Mouse (Mus musculus) hindbrain, postnatal 0 days (tissue): Measurements from ENCODE around the gene Mrpl48. TPM values are rescaled to one million over a fixed set of nuclear protein-coding genes. Genes with fewer than 3 reads are reported as not detected.
A peak's percentile ranks its signal among the peaks of the same experiment; 100 is the strongest.
"Not testable (repeated sequence)": the region's sequence is repeated elsewhere in the genome, so short reads cannot be mapped to it uniquely, and the experiment has no call there.

Source experiments
- ATAC-seq: fragments of 200-750 bp; cut with Nextera tagmentation; 2 replicates; pipeline ENCODE4 v1.8.0; 2017; ENCODE audit warnings: mild to moderate bottlenecking, moderate TSS enrichment, moderate library complexity
- DNase-seq: peaks from one replicate; pipeline ENCODE4 v3.0.0-alpha.2; 2015; ENCODE audit warnings: low spot score
- H3K27ac ChIP-seq: fragments of 300-500 bp; sonication (generic); 2 replicates; pipeline ENCODE4 v1.5.1; 2014; ENCODE audit warnings: mild to moderate bottlenecking
- H3K27me3 ChIP-seq: fragments of 300-500 bp; sonication (generic); 2 replicates; pipeline ENCODE4 v1.6.1; 2014; ENCODE audit warnings: low read length, mixed read lengths; ENCODE audit not compliant: insufficient read depth
- H3K36me3 ChIP-seq: fragments of 300-500 bp; sonication (generic); 2 replicates; pipeline ENCODE4 v1.6.1; 2014; ENCODE audit warnings: low read length, mixed read lengths; ENCODE audit not compliant: insufficient read depth
- H3K4me1 ChIP-seq: fragments of 300-500 bp; sonication (generic); 2 replicates; pipeline ENCODE4 v1.6.1; 2014; ENCODE audit warnings: antibody characterized with exemption, low read length, mixed read lengths; ENCODE audit not compliant: insufficient read depth
- H3K4me2 ChIP-seq: fragments of 300-500 bp; sonication (generic); 2 replicates; pipeline ENCODE4 v1.6.1; 2014; ENCODE audit warnings: low read depth, mild to moderate bottlenecking, low read length, moderate library complexity, mixed read lengths
- H3K4me3 ChIP-seq: fragments of 300-500 bp; sonication (generic); 2 replicates; pipeline ENCODE4 v1.5.1; 2014; ENCODE audit warnings: low read length
- H3K9ac ChIP-seq: fragments of 300-500 bp; sonication (generic); replicated peaks from 2 replicates; pipeline ENCODE4 v1.6.1; 2014; ENCODE audit warnings: mild to moderate bottlenecking, low read length, moderate library complexity, mixed read lengths
- H3K9me3 ChIP-seq: fragments of 300-500 bp; sonication (generic); 2 replicates; pipeline ENCODE4 v1.6.1; 2016; ENCODE audit warnings: low read length, mixed read lengths
- CTCF ChIP-seq: IDR thresholded peaks from 2 replicates; pipeline ENCODE4 v1.5.1; 2016; ENCODE audit warnings: antibody characterized with exemption, control low read depth, low read depth
- WGBS: fragments of 180-500 bp; shearing (Covaris S2); extraction: QIAGEN DNeasy Blood & Tissue Kit; methylation state at CpG from one replicate; pipeline ENCODE4 v1.1.7; 2014; 5-methylcytosine and 5-hydroxymethylcytosine counted together
- polyA plus RNA-seq: library from polyadenylated mRNA; unstranded; fragments of >200 nt; fragmentation: Nextera tagmentation; extraction: Ambion mirVana; gene quantifications from 2 replicates; pipeline ENCODE4 v1.2.1, GENCODE M21; 2015
- total RNA-seq: library from RNA; depleted of rRNA; stranded (reverse); fragments of >200 nt; gene quantifications from 2 replicates; pipeline ENCODE4 v1.2.3, GENCODE M21; 2014

The Mrpl48 gene
- total and polyA plus RNA-seq, 2 experiments from 2014 or later: 29.8 to 97.5 TPM

DNA sequence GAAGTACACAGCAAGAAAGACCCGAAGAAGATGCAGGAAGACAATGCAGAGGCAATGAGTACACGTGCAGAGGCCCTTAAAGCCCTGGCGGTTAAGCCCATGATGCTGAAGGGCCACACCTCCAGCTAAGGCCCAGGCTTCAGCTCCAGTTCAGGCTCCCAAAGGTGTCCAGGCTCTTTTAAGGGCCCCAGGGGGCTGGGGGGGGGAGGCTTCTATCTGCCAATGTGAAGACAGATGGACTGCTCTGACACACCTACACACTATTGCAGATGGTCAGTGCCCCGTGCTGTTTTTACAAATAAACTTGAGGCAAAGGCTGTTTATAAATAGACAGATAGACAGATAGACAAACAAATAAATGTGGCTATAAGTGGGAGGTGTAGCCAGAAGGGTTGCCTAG, 36.0 kb downstream of the Mrpl48 start:
- DNase-seq (no peak), ATAC-seq (no peak)
- no peak overlapping the region for H3K9ac ChIP-seq
- H3K4me3 ChIP-seq: no peak overlapping the region
- H3K4me2 ChIP-seq: no peak overlapping the region
- H3K4me1 ChIP-seq: no peaks in the 10 kb centered on the region
- TF ChIP-seq CTCF: no peak
- 75% methylated on average over 4 of the region's 4 CpGs for WGBS
- H3K36me3 ChIP-seq: no peaks in the 10 kb centered on the region
- no peaks in the 10 kb centered on the region for H3K27me3 ChIP-seq
- no peak overlapping the region for H3K27ac ChIP-seq
- H3K9me3 ChIP-seq: no peaks in the 10 kb centered on the region

DNA sequence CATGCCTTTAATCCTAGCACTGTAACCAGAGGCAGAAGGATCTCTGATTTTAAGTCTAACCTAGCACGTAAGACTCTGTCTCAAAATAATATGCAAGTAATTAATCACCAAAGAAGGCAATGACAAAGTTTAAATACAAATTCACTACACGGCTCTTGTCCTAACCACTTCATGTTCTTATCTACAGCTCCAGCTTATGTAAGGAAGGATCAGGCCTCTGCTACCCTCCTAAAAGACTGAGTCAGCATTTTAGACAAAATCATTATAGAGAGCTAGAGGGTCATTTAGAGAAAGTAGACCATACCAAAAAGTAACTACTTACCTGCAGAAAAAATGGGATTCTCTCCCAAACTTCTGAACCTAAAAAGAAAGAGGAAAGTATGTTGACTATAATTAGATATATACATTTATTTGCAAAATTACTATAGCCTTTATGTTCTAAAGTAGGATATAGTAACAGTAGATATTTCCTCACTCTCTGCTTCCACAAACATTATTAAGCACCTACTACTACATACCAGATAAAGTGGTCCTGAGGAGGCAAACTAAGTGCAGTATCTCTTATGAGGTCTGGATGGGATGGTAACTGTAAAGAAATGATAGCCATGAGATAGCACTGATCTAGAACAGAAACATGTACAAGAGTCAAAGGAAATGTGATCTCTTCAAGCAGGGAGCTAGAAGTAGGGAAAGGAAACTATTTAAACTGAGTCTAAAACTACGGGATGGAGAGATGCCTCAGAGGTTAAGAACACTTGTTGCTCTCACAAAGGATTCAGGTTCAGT, 37.0 kb downstream of the Mrpl48 start:
- H3K27me3 ChIP-seq: no peaks in the 10 kb centered on the region

DNA sequence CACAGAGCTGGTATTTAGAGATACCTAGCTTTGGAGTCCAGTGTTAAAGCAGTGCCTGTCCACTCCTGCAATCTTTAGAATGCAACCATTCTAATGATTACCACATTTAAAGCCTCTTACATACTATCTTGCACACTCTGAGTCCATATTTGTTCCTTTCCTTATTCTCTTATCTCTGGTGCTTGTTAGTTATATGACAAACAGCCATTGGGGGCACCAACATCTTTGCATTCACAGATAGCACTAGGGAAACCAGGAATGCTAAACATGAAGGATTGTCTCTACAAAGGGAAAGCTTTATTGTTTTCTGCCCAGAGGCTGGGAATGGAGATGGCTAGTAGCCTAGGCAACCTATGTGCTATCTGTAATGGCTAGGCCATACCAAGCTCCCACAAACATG, 38.2 kb downstream of the Mrpl48 start:
- DNase-seq (no peak), ATAC-seq (no peak)
- Histone ChIP-seq H3K27ac (no peak overlapping the region), H3K4me1 (no peaks in the 10 kb centered on the region), H3K4me3 (no peak overlapping the region), H3K4me2 (no peak overlapping the region), H3K36me3 (no peaks in the 10 kb centered on the region), H3K27me3 (no peaks in the 10 kb centered on the region), H3K9me3 (no peaks in the 10 kb centered on the region), H3K9ac (no peak overlapping the region)
- no peak for TF ChIP-seq CTCF

More for the DNA sequence above, 37.0 kb downstream of the Mrpl48 start:
- H3K4me3 ChIP-seq: no peak overlapping the region
- no peaks in the 10 kb centered on the region for H3K36me3 ChIP-seq
- no peak for TF ChIP-seq CTCF
- WGBS: 85% methylated on average over 3 of the region's 3 CpGs
- H3K4me1 ChIP-seq: no peaks in the 10 kb centered on the region
- no peak for DNase-seq
- H3K9ac ChIP-seq: no peak overlapping the region
- no peak overlapping the region for H3K27ac ChIP-seq
- ATAC-seq: no peak
- no peaks in the 10 kb centered on the region for H3K9me3 ChIP-seq
- no peak overlapping the region for H3K4me2 ChIP-seq

DNA sequence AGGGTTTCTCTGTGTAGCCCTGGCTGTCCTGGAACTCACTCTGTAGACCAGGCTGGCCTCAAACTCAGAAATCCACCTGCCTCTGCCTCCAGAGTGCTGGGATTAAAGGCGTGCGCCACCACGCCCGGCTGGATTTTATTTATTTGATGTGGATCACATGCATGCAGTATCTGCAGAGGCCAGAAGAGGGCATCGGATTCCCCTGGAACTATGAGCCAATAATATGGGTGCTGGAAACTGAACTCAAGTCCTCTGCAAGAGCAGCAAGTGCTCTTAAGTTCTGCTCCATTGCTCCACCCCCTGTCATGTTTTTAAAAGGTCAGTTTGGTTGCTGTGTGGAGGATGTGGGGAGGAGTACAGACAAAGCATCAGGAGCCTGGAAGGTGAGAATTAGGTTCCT, 40.9 kb downstream of the Mrpl48 start:
- H3K9ac ChIP-seq, DNase-seq, H3K36me3 ChIP-seq, H3K4me3 ChIP-seq, H3K27ac ChIP-seq, H3K9me3 ChIP-seq, H3K4me1 ChIP-seq, H3K27me3 ChIP-seq, H3K4me2 ChIP-seq, ATAC-seq: not testable (repeated sequence)
- 75% methylated on average over 5 of the region's 5 CpGs for WGBS

DNA sequence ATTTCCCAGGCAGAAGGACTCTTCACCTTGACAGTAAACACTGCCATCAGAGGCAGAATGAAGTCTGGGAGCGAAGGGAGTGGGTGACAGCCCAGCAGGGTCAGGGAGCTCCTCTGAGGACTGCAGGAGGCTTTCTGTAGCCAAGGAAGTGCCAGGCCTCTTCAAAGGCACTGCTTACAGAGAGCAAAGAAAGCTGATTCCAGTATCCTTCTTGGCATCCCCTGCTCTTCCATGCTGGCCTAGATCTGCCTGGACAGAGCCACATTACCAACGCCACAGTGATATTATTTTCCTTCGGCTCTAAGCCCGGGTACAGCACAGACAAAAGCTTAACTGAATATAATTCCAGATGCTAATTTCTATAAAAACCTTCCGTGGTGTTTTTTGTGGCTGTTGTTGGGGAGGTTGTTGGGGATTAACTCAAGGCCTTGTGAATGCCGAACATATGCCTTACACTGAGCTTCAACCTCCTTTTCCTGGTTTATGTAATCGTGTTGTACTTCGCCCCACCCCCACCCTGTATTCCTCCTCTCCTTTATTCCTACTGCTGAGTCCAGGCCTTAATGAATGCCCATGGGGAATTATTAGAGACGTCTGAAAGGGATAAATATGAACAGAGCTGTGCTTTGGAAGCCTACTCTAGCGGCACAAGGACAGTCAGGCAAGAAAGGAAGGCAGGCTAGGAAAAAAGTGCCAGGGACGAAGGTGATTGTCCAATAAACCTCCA, 46.1 kb downstream of the Mrpl48 start:
- TF ChIP-seq CTCF: no peak
- DNase-seq (no peak), ATAC-seq (0 out of 2 replicates have a peak, but pooled peaks have one; percentile 56)
- Histone ChIP-seq H3K36me3 (no peaks in the 10 kb centered on the region; the same call in 1 of the 2 replicates), H3K4me1 (no peaks in the 10 kb centered on the region), H3K4me3 (no peak overlapping the region), H3K4me2 (no peak overlapping the region), H3K9me3 (no peaks in the 10 kb centered on the region), H3K27me3 (no peaks in the 10 kb centered on the region), H3K9ac (no peak overlapping the region), H3K27ac (peak overlapping the region; percentile 64)
- 59% methylated on average over 11 of the region's 11 CpGs for WGBS

DNA sequence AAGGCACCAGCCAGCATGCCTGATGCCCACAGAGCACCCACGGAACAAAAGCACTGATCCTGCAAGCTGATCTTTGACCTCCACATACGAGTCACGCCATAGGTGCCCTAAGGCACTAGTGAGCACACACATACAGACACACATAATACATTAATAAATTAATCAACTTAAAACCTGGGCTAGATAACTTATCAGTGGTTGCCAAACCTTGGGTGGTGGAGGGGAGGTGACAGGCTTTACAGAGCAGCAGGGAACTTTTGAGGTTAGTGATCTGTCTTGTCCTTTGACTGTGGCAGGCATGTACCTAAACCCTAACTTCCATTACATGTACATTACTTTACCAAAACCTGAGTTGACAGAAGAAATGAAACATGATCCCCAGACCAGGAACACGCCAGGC, 48.8 kb downstream of the Mrpl48 start:
- whole genome bisulfite sequencing: 82% methylated on average over 4 of the region's 4 CpGs

DNA sequence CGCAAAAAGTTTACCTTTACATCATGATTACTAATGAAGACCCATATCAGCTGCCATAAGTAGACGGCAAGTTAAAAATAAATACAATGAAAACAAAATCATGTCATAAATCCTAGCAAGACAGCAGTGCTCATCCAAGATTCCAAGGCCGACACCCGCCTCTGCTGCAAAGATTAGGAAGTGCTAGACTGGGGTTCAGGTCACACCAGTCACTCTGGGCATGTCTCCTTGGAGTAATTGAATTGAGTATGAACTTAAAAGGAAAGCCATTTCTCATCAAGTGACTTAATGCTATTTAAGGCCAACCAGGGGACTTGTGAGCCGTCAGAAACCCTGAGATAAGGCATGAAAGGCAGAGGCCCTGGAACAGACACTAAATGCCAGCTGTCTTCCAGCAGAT, 50.9 kb downstream of the Mrpl48 start:
- H3K4me3 ChIP-seq: no peak overlapping the region
- WGBS: 94% methylated on average over 5 of the region's 5 CpGs
- no peak overlapping the region for H3K27ac ChIP-seq
- no peaks in the 10 kb centered on the region for H3K9me3 ChIP-seq
- H3K4me1 ChIP-seq: peaks cover 8% of the 10 kb centered on the region; the same call in 1 of the 2 replicates
- no peak overlapping the region for H3K9ac ChIP-seq
- no peaks in the 10 kb centered on the region for H3K36me3 ChIP-seq
- ATAC-seq: no peak
- TF ChIP-seq CTCF: no peak
- no peak overlapping the region for H3K4me2 ChIP-seq
- no peaks in the 10 kb centered on the region for H3K27me3 ChIP-seq
- no peak for DNase-seq

More for the DNA sequence above, 48.8 kb downstream of the Mrpl48 start:
- no peak overlapping the region for H3K27ac ChIP-seq
- DNase-seq: no peak
- no peaks in the 10 kb centered on the region; the same call in 1 of the 2 replicates for H3K36me3 ChIP-seq
- TF ChIP-seq CTCF: no peak
- no peak overlapping the region for H3K4me2 ChIP-seq
- H3K9ac ChIP-seq: no peak overlapping the region
- no peak for ATAC-seq
- peaks cover 5% of the 10 kb centered on the region; the same call in 1 of the 2 replicates for H3K4me1 ChIP-seq
- H3K4me3 ChIP-seq: no peak overlapping the region
- no peaks in the 10 kb centered on the region for H3K9me3 ChIP-seq
- no peaks in the 10 kb centered on the region for H3K27me3 ChIP-seq
